Mouse (Mus musculus) heart, embryonic 16.5 days (tissue): ENCODE data around the gene Pabpc1l. TPM values are rescaled to one million over a fixed set of nuclear protein-coding genes. Genes with fewer than 3 reads are reported as not detected.
A peak's percentile ranks its signal among the peaks of the same experiment; 100 is the strongest.

Experiments used
- ATAC-seq: fragments of 200-750 bp; cut with Nextera tagmentation; replicated peaks from 2 replicates; pipeline ENCODE4 v1.8.0; 2017; ENCODE audit warnings: moderate number of reproducible peaks; ENCODE audit not compliant: insufficient read depth, low FRiP score; ENCODE audit errors: extremely low read depth
- H3K27ac ChIP-seq: fragments of 300-500 bp; sonication (generic); 2 replicates; pipeline ENCODE4 v1.5.1; 2014; ENCODE audit warnings: mild to moderate bottlenecking, low read length, control low read depth, moderate library complexity
- H3K27me3 ChIP-seq: fragments of 300-500 bp; sonication (generic); 2 replicates; pipeline ENCODE4 v1.6.1; 2014; ENCODE audit warnings: low read length, mixed read lengths; ENCODE audit not compliant: control insufficient read depth, insufficient read depth
- H3K36me3 ChIP-seq: fragments of 300-500 bp; sonication (generic); 2 replicates; pipeline ENCODE4 v1.6.1; 2014; ENCODE audit not compliant: control insufficient read depth, insufficient read depth
- H3K4me1 ChIP-seq: fragments of 300-500 bp; sonication (generic); 2 replicates; pipeline ENCODE4 v1.6.1; 2014; ENCODE audit warnings: low read length, mixed read lengths; ENCODE audit not compliant: control insufficient read depth, insufficient read depth
- H3K4me2 ChIP-seq: fragments of 300-500 bp; sonication (generic); 2 replicates; pipeline ENCODE4 v1.6.1; 2014; ENCODE audit warnings: low read depth, mild to moderate bottlenecking, control low read depth, low read length
- H3K4me3 ChIP-seq: fragments of 300-500 bp; sonication (generic); 2 replicates; pipeline ENCODE4 v1.5.1; 2014; ENCODE audit warnings: mild to moderate bottlenecking, control low read depth, low read length
- H3K9ac ChIP-seq: fragments of 300-500 bp; sonication (generic); 2 replicates; pipeline ENCODE4 v1.6.1; 2014; ENCODE audit warnings: low read length, control low read depth
- H3K9me3 ChIP-seq: fragments of 300-500 bp; sonication (generic); replicated peaks from 2 replicates; pipeline ENCODE4 v1.6.1; 2016; ENCODE audit warnings: low read length; ENCODE audit not compliant: control insufficient read depth
- WGBS: fragments of 180-500 bp; shearing (Covaris S2); extraction: QIAGEN DNeasy Blood & Tissue Kit; methylation state at CpG from one replicate; pipeline ENCODE4 v1.1.7; 2014; 5-methylcytosine and 5-hydroxymethylcytosine counted together
- polyA plus RNA-seq: library from polyadenylated mRNA; unstranded; fragments of >200 nt; fragmentation: Nextera tagmentation; extraction: Ambion mirVana; gene quantifications from 2 replicates; pipeline ENCODE4 v1.2.1, GENCODE M21; 2015

Pabpc1l gene
- polyA plus RNA-seq, 1 experiment from 2014 or later = 0.80 TPM

DNA sequence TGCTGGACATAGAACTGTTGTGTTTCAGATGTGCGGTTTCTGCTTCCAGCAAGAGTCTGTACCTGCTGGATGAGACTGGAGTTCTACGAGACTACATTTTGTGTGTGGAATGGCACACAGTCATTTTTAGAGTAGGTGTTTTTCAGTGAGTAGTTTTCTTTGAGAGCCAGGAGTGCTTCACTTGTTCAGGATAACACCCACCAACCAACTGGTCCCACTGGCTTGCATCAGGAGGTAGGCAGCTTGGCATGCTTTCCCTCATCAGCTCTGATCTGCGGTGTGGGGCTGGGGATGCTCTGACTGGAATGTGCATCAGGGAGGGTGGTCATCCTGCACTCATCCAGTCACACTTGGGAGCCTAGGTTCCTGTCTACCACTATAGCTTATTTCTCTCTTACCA, 22.6 kb upstream of the Pabpc1l start:
- 88% methylated on average over 3 of the region's 3 CpGs for WGBS
- H3K4me2 ChIP-seq = no peak overlapping the region
- ATAC-seq = no peak
- H3K4me3 ChIP-seq = no peak overlapping the region
- H3K9me3 ChIP-seq = no peaks in the 10 kb centered on the region
- H3K4me1 ChIP-seq = peaks cover 46% of the 10 kb centered on the region
- peaks cover 3% of the 10 kb centered on the region; the same call in 1 of the 2 replicates for H3K36me3 ChIP-seq
- H3K9ac ChIP-seq = no peak overlapping the region
- H3K27ac ChIP-seq = no peak overlapping the region
- no peaks in the 10 kb centered on the region for H3K27me3 ChIP-seq

DNA sequence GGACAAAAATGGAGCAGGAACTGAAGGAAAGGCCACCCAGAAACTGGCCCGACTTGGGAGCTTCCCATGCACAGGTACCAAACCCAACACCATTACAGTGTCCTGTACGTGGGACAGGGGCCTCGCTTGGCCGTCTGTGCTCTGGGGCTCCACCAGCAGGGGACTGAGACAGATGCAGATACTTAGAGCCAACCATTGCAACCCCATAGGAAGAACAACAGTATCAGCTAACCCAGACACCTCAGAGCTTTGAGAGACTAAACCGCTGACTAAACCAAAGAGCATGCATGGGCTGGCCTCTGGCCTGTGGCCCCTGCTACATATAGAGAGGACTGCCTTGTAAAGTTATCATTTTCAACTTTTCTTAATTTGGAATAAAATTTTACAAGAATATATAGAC, 20.7 kb upstream of the Pabpc1l start:
- no peak overlapping the region for H3K4me3 ChIP-seq
- no peak for ATAC-seq
- no peaks in the 10 kb centered on the region for H3K27me3 ChIP-seq
- H3K36me3 ChIP-seq = no peaks in the 10 kb centered on the region
- H3K4me1 ChIP-seq = peaks cover 48% of the 10 kb centered on the region
- H3K9me3 ChIP-seq = no peaks in the 10 kb centered on the region
- H3K4me2 ChIP-seq = no peak overlapping the region
- no peak overlapping the region for H3K9ac ChIP-seq
- WGBS = 66% methylated on average over 5 of the region's 5 CpGs
- no peak overlapping the region for H3K27ac ChIP-seq

DNA sequence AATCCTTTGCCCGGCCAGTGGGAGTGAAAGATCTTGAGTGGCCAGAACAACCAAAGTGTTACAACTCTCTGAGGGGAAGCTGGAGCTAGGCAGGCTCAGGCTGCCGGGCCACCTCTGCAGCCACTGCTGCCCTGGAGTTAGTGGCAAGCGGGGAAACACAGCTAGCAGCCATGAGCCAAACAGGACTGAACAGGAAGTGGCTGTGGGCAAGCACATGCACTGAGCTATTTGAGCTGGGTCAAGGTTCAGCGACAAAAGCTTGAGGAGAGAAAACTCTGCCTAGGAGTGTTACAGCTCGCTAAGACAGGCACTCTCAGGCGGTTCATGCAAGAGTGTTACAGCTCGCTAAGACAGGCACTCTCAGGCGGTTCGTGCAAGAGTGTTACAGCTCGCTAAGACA, 18.3 kb upstream of the Pabpc1l start:
- Histone ChIP-seq H3K27ac (0 out of 2 replicates have a peak overlapping the region, but pooled peaks have one; percentile 31), H3K27me3 (no peaks in the 10 kb centered on the region), H3K36me3 (peaks cover 5% of the 10 kb centered on the region), H3K9ac (0 out of 2 replicates have a peak overlapping the region, but pooled peaks have one; percentile 11), H3K9me3 (no peaks in the 10 kb centered on the region), H3K4me3 (no peak overlapping the region), H3K4me2 (peak overlapping the region; percentile 31; the same call in 1 of the 2 replicates), H3K4me1 (peaks cover 38% of the 10 kb centered on the region)
- 53% methylated on average over 10 of the region's 10 CpGs for WGBS
- 0 out of 2 replicates have a peak, but pooled peaks have one; percentile 50 for ATAC-seq

DNA sequence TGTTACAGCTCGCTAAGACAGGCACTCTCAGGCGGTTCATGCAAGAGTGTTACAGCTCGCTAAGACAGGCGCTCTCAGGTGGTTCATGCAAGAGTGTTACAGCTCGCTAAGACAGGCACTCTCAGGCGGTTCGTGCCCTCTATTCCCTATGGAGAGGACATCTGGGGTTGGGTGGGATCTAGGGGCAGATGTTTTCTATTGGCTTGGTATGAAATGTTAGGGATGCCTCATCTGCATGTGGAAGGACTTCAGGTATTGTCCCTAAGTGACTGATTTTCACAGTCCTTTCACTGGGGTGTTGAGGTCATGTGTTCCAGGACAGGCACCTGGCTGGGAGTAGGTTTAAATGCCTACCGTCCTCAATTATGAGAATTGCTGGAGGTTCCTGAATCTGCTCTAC, 17.7 kb upstream of the Pabpc1l start:
- H3K36me3 ChIP-seq = peaks cover 10% of the 10 kb centered on the region
- WGBS = 79% methylated on average over 8 of the region's 8 CpGs
- no peak overlapping the region for H3K27ac ChIP-seq
- no peak overlapping the region; the same call in 1 of the 2 replicates for H3K4me2 ChIP-seq
- ATAC-seq = no peak
- H3K4me1 ChIP-seq = peaks cover 34% of the 10 kb centered on the region
- no peaks in the 10 kb centered on the region for H3K27me3 ChIP-seq
- H3K9me3 ChIP-seq = no peaks in the 10 kb centered on the region
- H3K9ac ChIP-seq = no peak overlapping the region
- no peak overlapping the region for H3K4me3 ChIP-seq

DNA sequence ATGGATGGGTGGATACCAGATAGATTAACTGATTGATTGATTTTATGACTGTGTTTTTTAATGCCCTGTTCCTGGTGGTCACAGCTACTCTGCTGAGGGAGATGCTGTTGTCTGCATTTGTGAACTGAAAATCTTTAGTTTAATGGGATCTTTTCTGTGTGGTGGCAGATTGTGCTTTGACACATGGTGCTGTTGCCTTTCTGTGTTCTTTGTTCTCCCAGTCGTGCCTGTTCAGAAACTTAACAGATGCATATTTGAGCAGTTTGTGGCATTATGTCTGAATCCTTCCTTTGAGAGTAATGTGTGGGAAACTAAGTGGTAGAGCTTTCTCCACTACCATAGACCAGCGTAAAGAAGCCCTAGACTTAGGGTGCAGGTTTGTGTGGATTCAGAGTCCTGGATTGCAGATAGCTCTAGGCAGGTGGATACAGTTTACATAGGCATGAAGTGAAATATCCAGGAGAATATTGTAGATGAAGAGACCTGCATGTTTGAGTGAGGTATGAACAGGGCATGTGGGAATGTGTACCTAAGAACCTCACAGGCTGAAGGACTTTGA, 17.2 kb upstream of the Pabpc1l start:
- peaks cover 15% of the 10 kb centered on the region for H3K36me3 ChIP-seq
- no peaks in the 10 kb centered on the region for H3K9me3 ChIP-seq
- H3K27me3 ChIP-seq = no peaks in the 10 kb centered on the region
- H3K4me1 ChIP-seq = peaks cover 34% of the 10 kb centered on the region
- no peak overlapping the region for H3K27ac ChIP-seq
- no peak for ATAC-seq
- no peak overlapping the region for H3K4me3 ChIP-seq
- H3K9ac ChIP-seq = no peak overlapping the region
- no peak overlapping the region for H3K4me2 ChIP-seq
- WGBS = 78% methylated on average over 2 of the region's 2 CpGs

DNA sequence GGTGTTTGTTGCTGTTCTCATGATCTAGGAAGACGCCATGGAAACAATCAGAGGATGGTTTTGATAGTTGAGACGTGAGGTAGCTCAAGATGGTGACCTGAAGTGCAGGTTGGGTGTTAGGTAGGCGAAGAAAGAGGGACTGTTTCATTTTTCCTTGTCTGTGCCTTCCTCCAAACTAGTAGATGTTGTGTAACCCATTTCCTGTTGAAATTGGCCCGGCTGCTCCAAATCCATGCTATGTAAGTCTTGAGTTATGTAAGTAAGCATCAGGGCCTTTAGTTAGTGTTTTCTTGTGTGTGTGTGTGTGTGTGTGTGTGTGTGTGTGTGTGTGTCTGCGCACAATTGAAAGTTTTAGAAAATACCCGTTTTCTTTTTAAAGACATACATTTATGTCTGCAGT, 16.0 kb upstream of the Pabpc1l start:
- H3K9me3 ChIP-seq = no peaks in the 10 kb centered on the region
- peaks cover 32% of the 10 kb centered on the region for H3K4me1 ChIP-seq
- no peak overlapping the region for H3K9ac ChIP-seq
- H3K4me3 ChIP-seq = no peak overlapping the region
- peaks cover 24% of the 10 kb centered on the region for H3K36me3 ChIP-seq
- no peak for ATAC-seq
- no peak overlapping the region for H3K27ac ChIP-seq
- H3K4me2 ChIP-seq = no peak overlapping the region
- no peaks in the 10 kb centered on the region for H3K27me3 ChIP-seq
- 76% methylated on average over 6 of the region's 6 CpGs for WGBS

DNA sequence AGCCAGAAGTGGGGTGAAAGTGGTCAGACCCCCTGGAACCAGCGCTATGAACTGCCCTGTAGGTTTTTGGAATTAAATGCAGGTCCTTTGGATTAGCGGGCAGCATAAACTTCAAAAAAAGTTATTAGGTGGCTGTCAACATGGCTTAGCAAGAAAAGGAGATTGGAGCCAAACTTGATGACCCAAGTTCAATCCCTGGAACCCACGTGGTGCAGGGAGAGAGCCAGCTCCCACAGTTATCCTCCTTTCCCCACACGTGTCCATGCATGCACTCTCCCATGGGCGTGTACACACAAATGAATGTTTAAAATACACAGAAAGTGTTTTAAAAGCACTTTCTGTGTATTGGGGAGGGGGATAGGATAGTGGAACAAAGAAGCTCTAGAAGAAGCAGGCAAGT, 14.8 kb upstream of the Pabpc1l start:
- ATAC-seq = no peak
- 81% methylated on average over 5 of the region's 5 CpGs for WGBS

DNA sequence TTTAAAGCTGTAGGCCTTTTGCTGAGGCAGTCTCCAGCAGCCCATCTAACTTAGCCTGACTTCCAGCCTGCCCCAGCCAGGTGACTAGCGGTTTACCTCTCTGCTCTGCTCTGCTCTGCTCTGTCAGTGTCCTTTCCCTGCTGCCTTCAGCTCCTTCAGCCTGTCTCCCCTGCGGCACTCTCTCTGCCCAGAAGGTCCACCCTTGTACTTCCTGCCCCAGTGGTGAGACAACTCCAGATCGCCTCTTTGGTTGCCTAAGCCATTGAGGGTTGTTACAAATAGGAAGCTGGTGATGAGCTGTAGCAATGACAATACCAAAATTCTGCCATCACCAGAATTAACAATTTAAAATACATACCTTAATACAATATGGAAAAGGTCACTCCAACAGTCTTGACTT, 14.3 kb upstream of the Pabpc1l start:
- H3K36me3 ChIP-seq = peaks cover 39% of the 10 kb centered on the region

More for the DNA sequence above, 14.8 kb upstream of the Pabpc1l start:
- Histone ChIP-seq H3K27me3 (no peaks in the 10 kb centered on the region), H3K4me2 (no peak overlapping the region), H3K27ac (no peak overlapping the region), H3K9ac (no peak overlapping the region), H3K36me3 (peaks cover 34% of the 10 kb centered on the region), H3K9me3 (no peaks in the 10 kb centered on the region), H3K4me3 (no peak overlapping the region), H3K4me1 (peaks cover 25% of the 10 kb centered on the region)

DNA sequence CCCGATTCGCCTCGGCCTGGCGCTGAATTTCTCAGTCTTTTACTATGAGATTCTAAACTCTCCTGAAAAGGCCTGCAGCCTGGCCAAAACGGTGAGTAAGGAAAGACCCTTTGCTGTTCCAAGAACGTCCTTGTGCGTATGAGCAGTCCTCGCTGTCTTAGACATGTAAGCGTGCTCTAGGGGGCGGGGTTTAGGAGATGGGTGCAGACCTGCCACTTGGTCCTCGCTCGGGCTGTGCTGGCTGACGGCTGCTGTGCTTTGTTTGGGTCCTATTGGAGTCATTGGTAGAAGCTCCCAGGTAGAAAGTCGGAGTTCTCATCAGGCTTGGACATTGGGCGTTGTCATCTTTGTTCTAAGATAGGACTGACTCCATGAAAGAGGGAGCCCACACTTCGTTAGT, 9.9 kb upstream of the Pabpc1l start:
- Histone ChIP-seq H3K27ac (no peak overlapping the region), H3K4me3 (no peak overlapping the region), H3K9ac (no peak overlapping the region), H3K36me3 (peaks cover 61% of the 10 kb centered on the region), H3K27me3 (no peaks in the 10 kb centered on the region), H3K4me1 (no peaks in the 10 kb centered on the region), H3K4me2 (no peak overlapping the region), H3K9me3 (no peaks in the 10 kb centered on the region)
- 87% methylated on average over 16 of the region's 16 CpGs for WGBS
- no peak for ATAC-seq

More for the DNA sequence above, 14.3 kb upstream of the Pabpc1l start:
- Histone ChIP-seq H3K9ac (no peak overlapping the region), H3K27me3 (no peaks in the 10 kb centered on the region), H3K9me3 (no peaks in the 10 kb centered on the region), H3K27ac (no peak overlapping the region), H3K4me1 (peaks cover 21% of the 10 kb centered on the region), H3K4me2 (no peak overlapping the region), H3K4me3 (no peak overlapping the region)
- ATAC-seq = no peak
- 86% methylated on average over 3 of the region's 3 CpGs for WGBS
